Mouse (Mus musculus) liver, adult 2 months (tissue): ENCODE data around the gene Gsk3a.
A peak's percentile ranks its signal among the peaks of the same experiment; 100 is the strongest.

Experiments
- CTCF ChIP-seq: fragments of 200-500 bp; IDR thresholded peaks from 2 replicates; pipeline ENCODE4 v1.5.1; 2011; ENCODE audit warnings: low read depth, low read length, control low read depth
- POLR2A ChIP-seq: fragments of 200-500 bp; IDR thresholded peaks from 2 replicates; pipeline ENCODE4 v1.6.1; 2011; ENCODE audit warnings: low read length, control low read depth; ENCODE audit not compliant: insufficient read depth; ENCODE audit errors: extremely low read depth

DNA sequence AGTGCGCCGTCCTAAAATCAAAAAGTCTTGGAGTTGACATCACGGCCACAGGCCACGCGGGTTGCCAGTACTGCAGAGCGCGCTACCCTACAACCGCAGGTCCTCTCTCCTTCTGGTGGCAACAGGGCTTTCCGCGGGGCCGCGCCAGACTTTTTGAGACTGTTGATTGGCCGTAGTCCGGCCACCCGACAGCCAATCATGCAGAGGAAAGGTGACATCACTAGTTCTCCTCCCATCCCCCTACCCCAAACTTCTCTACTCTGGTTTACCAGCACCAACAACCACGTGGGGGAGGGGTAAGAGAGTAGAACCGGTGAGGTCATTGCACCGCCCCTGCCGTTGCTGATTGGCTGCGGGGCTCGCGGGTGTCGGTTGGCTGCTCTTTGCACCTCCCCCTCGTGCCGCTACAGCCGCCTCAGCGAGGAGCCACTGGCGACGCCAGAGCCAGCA, 29.7 kb upstream of the Gsk3a start, which contains the start of gene Cic:
- TF ChIP-seq CTCF = no peak
- peak; percentile 47; the same call in 1 of the 2 replicates for TF ChIP-seq POLR2A
